Mouse (Mus musculus): Measurements from ENCODE around the gene Zfp668. TPM values are rescaled to one million over a fixed set of nuclear protein-coding genes. Genes with fewer than 3 reads are reported as not detected.

Zfp668 gene
- polyA plus RNA-seq, 1 experiment from 2014 or later = 9.4 TPM

- H3K27ac ChIP-seq (ENCODE audit: low read length) = no peak overlapping the region
- DNase-seq (ENCODE audit: low spot score) (no peak), ATAC-seq (peak; percentile 10; the same call in 1 of the 2 replicates)
- H3K9me3 ChIP-seq (ENCODE audit: low read length) = no peaks in the 10 kb centered on the region
- H3K27me3 ChIP-seq (replicated peaks; ENCODE audit: insufficient read depth, low read length) = no peaks in the 10 kb centered on the region
- H3K9ac ChIP-seq (replicated peaks; ENCODE audit: low read depth) = no peak overlapping the region
- H3K36me3 ChIP-seq (ENCODE audit: insufficient read depth, low read length) = no peaks in the 10 kb centered on the region
- peak overlapping the region; percentile 59 for H3K4me2 ChIP-seq (replicated peaks; ENCODE audit: low read depth, low read length)
- H3K4me3 ChIP-seq (ENCODE audit: low read depth, low read length) = peak overlapping the region; percentile 27; the same call in 1 of the 2 replicates
- H3K4me1 ChIP-seq (ENCODE audit: insufficient read depth, low read depth, low read length) = no peaks in the 10 kb centered on the region
- TF ChIP-seq EP300 (IDR thresholded peaks at IDR 0.05) (no peak), CTCF (IDR thresholded peaks at IDR 0.05) (peak; percentile 40; the same call in 1 of the 2 replicates)
- WGBS = 55% methylated on average over 6 of the region's 11 CpGs
These were observed 53.1 kb downstream of the Zfp668 start for GRCm38 (mm10) chr7:127823236-127824171.

- Histone ChIP-seq H3K4me2 (replicated peaks; ENCODE audit: low read depth, low read length) (no peak overlapping the region), H3K9me3 (ENCODE audit: low read length) (no peaks in the 10 kb centered on the region), H3K27ac (ENCODE audit: low read length) (no peak overlapping the region), H3K4me3 (ENCODE audit: low read depth, low read length) (no peak overlapping the region), H3K4me1 (ENCODE audit: insufficient read depth, low read depth, low read length) (no peaks in the 10 kb centered on the region), H3K9ac (replicated peaks; ENCODE audit: low read depth) (no peak overlapping the region), H3K27me3 (replicated peaks; ENCODE audit: insufficient read depth, low read length) (no peaks in the 10 kb centered on the region), H3K36me3 (ENCODE audit: insufficient read depth, low read length) (no peaks in the 10 kb centered on the region)
- ATAC-seq (no peak), DNase-seq (ENCODE audit: low spot score) (no peak)
- 78% methylated on average over 3 of the region's 3 CpGs for WGBS
- TF ChIP-seq EP300 (IDR thresholded peaks at IDR 0.05) (no peak), CTCF (IDR thresholded peaks at IDR 0.05) (no peak)
These were observed 54.1 kb downstream of the Zfp668 start for GRCm38 (mm10) chr7:127822494-127822893.

GRCm38 (mm10) chr7:127820836-127821509 is 55.7 kb downstream of the Zfp668 start:
- DNase-seq (ENCODE audit: low spot score) = no peak
- WGBS = 39% methylated on average over 13 of the region's 13 CpGs
- H3K27ac ChIP-seq (ENCODE audit: low read length) = no peak overlapping the region

GRCm38 (mm10) chr7:127817776-127818175 is 58.9 kb downstream of the Zfp668 start:
- Histone ChIP-seq H3K4me2 (replicated peaks; ENCODE audit: low read depth, low read length) (no peak overlapping the region), H3K4me1 (ENCODE audit: insufficient read depth, low read depth, low read length) (no peaks in the 10 kb centered on the region), H3K9ac (replicated peaks; ENCODE audit: low read depth) (no peak overlapping the region), H3K4me3 (ENCODE audit: low read depth, low read length) (no peak overlapping the region), H3K27me3 (replicated peaks; ENCODE audit: insufficient read depth, low read length) (no peaks in the 10 kb centered on the region), H3K36me3 (ENCODE audit: insufficient read depth, low read length) (no peaks in the 10 kb centered on the region), H3K27ac (ENCODE audit: low read length) (no peak overlapping the region), H3K9me3 (ENCODE audit: low read length) (no peaks in the 10 kb centered on the region)
- ATAC-seq (no peak), DNase-seq (ENCODE audit: low spot score) (no peak)
- no peak for TF ChIP-seq EP300 (IDR thresholded peaks at IDR 0.05)
- TF ChIP-seq CTCF (IDR thresholded peaks at IDR 0.05) = no peak
- 80% methylated on average over 5 of the region's 5 CpGs for WGBS

More at GRCm38 (mm10) chr7:127820836-127821509, 55.7 kb downstream of the Zfp668 start:
- no peak overlapping the region for H3K9ac ChIP-seq (replicated peaks; ENCODE audit: low read depth)
- no peaks in the 10 kb centered on the region for H3K4me1 ChIP-seq (ENCODE audit: insufficient read depth, low read depth, low read length)
- 0 out of 2 replicates have a peak, but pooled peaks have one; percentile 33 for ATAC-seq
- TF ChIP-seq EP300 (IDR thresholded peaks at IDR 0.05) (no peak), CTCF (IDR thresholded peaks at IDR 0.05) (no peak)
- no peaks in the 10 kb centered on the region for H3K9me3 ChIP-seq (ENCODE audit: low read length)
- H3K4me3 ChIP-seq (ENCODE audit: low read depth, low read length) = no peak overlapping the region
- H3K27me3 ChIP-seq (replicated peaks; ENCODE audit: insufficient read depth, low read length) = no peaks in the 10 kb centered on the region
- no peak overlapping the region for H3K4me2 ChIP-seq (replicated peaks; ENCODE audit: low read depth, low read length)
- H3K36me3 ChIP-seq (ENCODE audit: insufficient read depth, low read length) = no peaks in the 10 kb centered on the region

GRCm38 (mm10) chr7:127817053-127817452 is 59.6 kb downstream of the Zfp668 start:
- ATAC-seq (no peak), DNase-seq (ENCODE audit: low spot score) (no peak)
- Histone ChIP-seq H3K36me3 (ENCODE audit: insufficient read depth, low read length) (no peaks in the 10 kb centered on the region), H3K9me3 (ENCODE audit: low read length) (no peaks in the 10 kb centered on the region), H3K4me1 (ENCODE audit: insufficient read depth, low read depth, low read length) (no peaks in the 10 kb centered on the region), H3K9ac (replicated peaks; ENCODE audit: low read depth) (no peak overlapping the region), H3K4me3 (ENCODE audit: low read depth, low read length) (no peak overlapping the region), H3K27ac (ENCODE audit: low read length) (no peak overlapping the region), H3K27me3 (replicated peaks; ENCODE audit: insufficient read depth, low read length) (no peaks in the 10 kb centered on the region), H3K4me2 (replicated peaks; ENCODE audit: low read depth, low read length) (no peak overlapping the region)
- WGBS = 78% methylated on average over 7 of the region's 7 CpGs
- TF ChIP-seq CTCF (IDR thresholded peaks at IDR 0.05) = no peak
- TF ChIP-seq EP300 (IDR thresholded peaks at IDR 0.05) = no peak

Measured in lung, postnatal 0 days (tissue).